Mouse (Mus musculus) CH12.LX (cell line): ENCODE results near the gene Fars2. TPM values are rescaled to one million over a fixed set of nuclear protein-coding genes. Genes with fewer than 3 reads are reported as not detected.

Source experiments
- DNase-seq: peaks from one replicate; pipeline ENCODE4 v3.0.0-alpha.2; 2013; ENCODE audit errors: extremely low read depth
- H3K27ac ChIP-seq: 2 replicates; pipeline ENCODE4 v1.5.1; 2012; ENCODE audit warnings: low read depth, mild to moderate bottlenecking, control low read depth, moderate library complexity; ENCODE audit not compliant: insufficient read depth
- H3K27me3 ChIP-seq: replicated peaks from 2 replicates; pipeline ENCODE3; 2012; ENCODE audit warnings: inconsistent platforms
- H3K36me3 ChIP-seq, 2 experiments: replicated peaks in 1 of 2; 2 replicates each; pipeline versions ENCODE3 to v1.6.1; 2012; ENCODE audit warnings: inconsistent platforms in 1 of 2, low read length in 1 of 2, mild to moderate bottlenecking in 1 of 2, mixed read lengths in 1 of 2, moderate library complexity in 1 of 2; ENCODE audit not compliant: control insufficient read depth in 1 of 2, insufficient read depth in 1 of 2
- H3K4me1 ChIP-seq, 2 experiments: 2 replicates each; pipeline ENCODE4 v1.6.1; 2012; ENCODE audit warnings: inconsistent platforms in 1 of 2, moderate library complexity in 1 of 2; ENCODE audit not compliant: insufficient read depth in 2 of 2, control insufficient read depth in 1 of 2
- H3K4me2 ChIP-seq: 2 replicates; pipeline ENCODE4 v1.6.1; 2012; ENCODE audit warnings: low read depth, mild to moderate bottlenecking, control low read depth; ENCODE audit not compliant: poor library complexity, insufficient read depth, severe bottlenecking
- H3K4me3 ChIP-seq, 3 experiments: fragments of 150-350 bp in 1 of 3; sonication (generic) in 1 of 3; replicated peaks in 1 of 3; 2 replicates each; pipeline versions ENCODE3 to v1.5.1; 2011 to 2012; ENCODE audit warnings: low read depth in 2 of 3, low read length in 2 of 3, mild to moderate bottlenecking in 2 of 3, moderate library complexity in 2 of 3, control low read depth in 1 of 3, improper control_type of control experiment in 1 of 3, inconsistent platforms in 1 of 3, mixed read lengths in 1 of 3; ENCODE audit not compliant: poor library complexity in 1 of 3
- H3K79me2 ChIP-seq: replicated peaks from 2 replicates; pipeline ENCODE4 v1.6.1; 2012; ENCODE audit warnings: mild to moderate bottlenecking, moderate library complexity; ENCODE audit not compliant: control insufficient read depth, poor library complexity, insufficient read depth, severe bottlenecking; ENCODE audit errors: extremely low read depth
- H3K9ac ChIP-seq: 2 replicates; pipeline ENCODE4 v1.6.1; 2012; ENCODE audit warnings: low read depth, mild to moderate bottlenecking, control low read depth, moderate library complexity; ENCODE audit not compliant: insufficient read depth
- H3K9me3 ChIP-seq: replicated peaks from 2 replicates; pipeline ENCODE3; 2012; ENCODE audit warnings: low read length, inconsistent platforms, mixed read lengths
- BHLHE40 ChIP-seq: IDR thresholded peaks from 2 replicates; pipeline ENCODE4 v1.6.1; 2011; ENCODE audit warnings: mild to moderate bottlenecking, low read depth, low read length, improper control_type of control experiment
- CHD1 ChIP-seq: IDR thresholded peaks from 2 replicates; pipeline ENCODE4 v1.6.1; 2012; ENCODE audit warnings: low read depth, low read length, improper control_type of control experiment, inconsistent platforms
- CHD2 ChIP-seq: IDR thresholded peaks from 2 replicates; pipeline ENCODE4 v1.6.1; 2011; ENCODE audit warnings: low read length, improper control_type of control experiment
- CTCF ChIP-seq, 2 experiments: IDR thresholded peaks in 1 of 2; conservative IDR thresholded peaks in 1 of 2; 2 replicates each; pipeline ENCODE4 v1.5.1; 2011 to 2012; ENCODE audit warnings: low read depth in 2 of 2, low read length in 2 of 2, improper control_type of control experiment in 1 of 2, inconsistent platforms in 1 of 2, mild to moderate bottlenecking in 1 of 2, moderate library complexity in 1 of 2
- EP300 ChIP-seq: IDR thresholded peaks from 2 replicates; pipeline ENCODE4 v1.6.1; 2011; ENCODE audit warnings: low read length, improper control_type of control experiment
- GABPA ChIP-seq: IDR thresholded peaks from 2 replicates; pipeline ENCODE4 v1.6.1; 2012; ENCODE audit warnings: low read depth, low read length, improper control_type of control experiment, inconsistent platforms; ENCODE audit not compliant: insufficient replicate concordance
- IRF4 ChIP-seq: IDR thresholded peaks from 2 replicates; pipeline ENCODE4 v1.6.1; 2014; ENCODE audit warnings: low read depth, mild to moderate bottlenecking, inconsistent platforms, low read length, improper control_type of control experiment
- JUND ChIP-seq: conservative IDR thresholded peaks from 2 replicates; pipeline ENCODE4 v1.6.1; 2011; ENCODE audit warnings: low read depth, low read length, improper control_type of control experiment
- MAFK ChIP-seq: IDR thresholded peaks from 2 replicates; pipeline ENCODE4 v1.6.1; 2011; ENCODE audit warnings: low read length, improper control_type of control experiment; ENCODE audit not compliant: insufficient replicate concordance
- MAX ChIP-seq: IDR thresholded peaks from 2 replicates; pipeline ENCODE4 v1.6.1; 2011; ENCODE audit warnings: low read length, improper control_type of control experiment
- MEF2A ChIP-seq: IDR thresholded peaks from 2 replicates; pipeline ENCODE4 v1.6.1; 2014; ENCODE audit warnings: low read depth, mild to moderate bottlenecking, inconsistent platforms, low read length, improper control_type of control experiment, borderline replicate concordance
- NELFE ChIP-seq: IDR thresholded peaks from 2 replicates; pipeline ENCODE4 v1.6.1; 2011; ENCODE audit warnings: low read depth, low read length, improper control_type of control experiment
- NRF1 ChIP-seq: IDR thresholded peaks from 2 replicates; pipeline ENCODE4 v1.6.1; 2014; ENCODE audit warnings: low read depth, mild to moderate bottlenecking, inconsistent platforms, low read length, improper control_type of control experiment, moderate library complexity
- PAX5 ChIP-seq: IDR thresholded peaks from 2 replicates; pipeline ENCODE4 v1.6.1; 2012; ENCODE audit warnings: low read length, inconsistent platforms, mixed read lengths
- POLR2A ChIP-seq: IDR thresholded peaks from 2 replicates; pipeline ENCODE4 v1.6.1; 2011; ENCODE audit warnings: low read depth, mild to moderate bottlenecking, improper control_type of control experiment, low read length
- POLR2AphosphoS2 ChIP-seq: IDR thresholded peaks from 2 replicates; pipeline ENCODE4 v1.6.1; 2011; ENCODE audit warnings: low read depth, low read length, improper control_type of control experiment
- RAD21 ChIP-seq: IDR thresholded peaks from 2 replicates; pipeline ENCODE4 v1.6.1; 2011; ENCODE audit warnings: low read depth, mild to moderate bottlenecking, low read length, improper control_type of control experiment, moderate library complexity
- SMC3 ChIP-seq: IDR thresholded peaks from 2 replicates; pipeline ENCODE4 v1.6.1; 2011; ENCODE audit warnings: low read depth, low read length, improper control_type of control experiment
- TBP ChIP-seq: conservative IDR thresholded peaks from 2 replicates; pipeline ENCODE4 v1.6.1; 2011; ENCODE audit warnings: low read depth, low read length, improper control_type of control experiment
- USF1 ChIP-seq: IDR thresholded peaks from 2 replicates; pipeline ENCODE4 v1.6.1; 2014; ENCODE audit warnings: low read depth, mild to moderate bottlenecking, inconsistent platforms, low read length, improper control_type of control experiment
- USF2 ChIP-seq: conservative IDR thresholded peaks from 2 replicates; pipeline ENCODE4 v1.6.1; 2011; ENCODE audit warnings: low read depth, low read length, improper control_type of control experiment
- ZC3H11A ChIP-seq: IDR thresholded peaks from 2 replicates; pipeline ENCODE4 v1.6.1; 2012; ENCODE audit warnings: low read depth, mild to moderate bottlenecking, inconsistent platforms, low read length, improper control_type of control experiment
- dilution Hi-C: fragments of 300-500 bp; cut with MboI; formaldehyde crosslinking; loops from 2 replicates; pipeline ENCODE4 v1.14.3; 2020; ENCODE audit warnings: low sequenced_read_pairs; ENCODE audit not compliant: extremely low pct_unique_long_range_greater_than_20kb, extremely low pct_ligation_motif_present
- in situ Hi-C: fragments of 300-500 bp; cut with MboI; formaldehyde crosslinking; loops from 3 replicates; pipeline ENCODE4 v1.14.3; 2019; ENCODE audit warnings: low sequenced_read_pairs, low pct_ligation_motif_present, low pct_unique_long_range_greater_than_20kb, mixed read lengths
- polyA plus RNA-seq: library from polyadenylated mRNA; unstranded; fragments of >175 nt; gene quantifications from 2 replicates; pipeline ENCODE4 v1.2.1, GENCODE M21; 2012; ENCODE audit warnings: low read depth; ENCODE audit not compliant: insufficient read length
- total RNA-seq, 2 experiments: library from RNA; depleted of rRNA; stranded (reverse); fragments of 300-350 nt in 1 of 2; fragments of >200 nt in 1 of 2; gene quantifications; 2 replicates each; pipeline ENCODE4 v1.2.3; 2012 to 2014

Gene Fars2
- total and polyA plus RNA-seq, 3 experiments, result 30.2 to 47.7 (median 46.4) TPM

DNA sequence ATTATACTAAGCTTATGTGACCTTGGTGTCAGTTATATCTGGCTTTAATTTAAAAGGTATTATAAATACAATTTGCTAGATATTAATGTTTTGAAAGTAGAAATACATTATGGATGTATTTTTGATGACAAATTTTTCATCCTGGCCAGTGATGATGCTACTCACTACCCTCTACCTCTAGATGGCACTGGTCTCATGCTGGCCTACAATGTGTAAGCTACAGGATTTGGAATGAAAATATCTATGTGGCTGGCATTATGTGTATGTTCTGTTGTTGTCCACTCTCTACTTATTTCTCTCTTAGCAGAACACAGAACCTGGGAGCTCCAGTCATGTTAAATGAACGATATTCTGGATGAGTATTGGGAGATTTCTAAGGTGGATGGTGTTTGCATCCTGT, 104.7 kb downstream of the Fars2 start:
- H3K36me3 ChIP-seq, result peaks cover 3 to 26% of the 10 kb centered on the region in 2 experiments
- no peak for DNase-seq
- no peaks in the 10 kb centered on the region for H3K9me3 ChIP-seq
- H3K79me2 ChIP-seq, result peaks cover 3% of the 10 kb centered on the region; the same call in 1 of the 2 replicates
- H3K4me2 ChIP-seq, result no peak overlapping the region; the same call in 1 of the 2 replicates
- no peak overlapping the region for H3K27ac ChIP-seq
- in situ Hi-C loops (no loop called here), dilution Hi-C loops (no loop called here)
- no peaks in the 10 kb centered on the region for H3K27me3 ChIP-seq
- peak overlapping the region; percentile 26; the same call in 1 of the 2 replicates for H3K9ac ChIP-seq
- TF ChIP-seq MEF2A (no peak), ZC3H11A (no peak), PAX5 (no peak), USF2 (no peak), SMC3 (peak; percentile 47), RAD21 (peak; percentile 68), GABPA (no peak), BHLHE40 (no peak), POLR2A (no peak), EP300 (no peak), MAFK (no peak), CTCF (conservative IDR thresholded peaks at IDR 0.05 in 1 of 2, IDR thresholded peaks at IDR 0.05 in 1 of 2; ENCODE audit: low read depth in 2 of 2, low read length in 2 of 2) (peak; percentile 39 to 68; a peak in 3 of 4 replicates), JUND (0 out of 2 replicates have a peak, but pooled peaks have one; percentile 8)
- H3K4me3 ChIP-seq, result no peak overlapping the region
- peaks cover 15 to 79% of the 10 kb centered on the region in 2 experiments for H3K4me1 ChIP-seq

GRCm38 (mm10) chr13:36222721-36223120, 105.5 kb downstream of the Fars2 start:
- Histone ChIP-seq H3K4me2 (0 out of 2 replicates have a peak overlapping the region, but pooled peaks have one; percentile 31), H3K36me3 (peaks cover under 1 to 23% of the 10 kb centered on the region in 2 experiments), H3K27me3 (no peaks in the 10 kb centered on the region), H3K4me3 (no peak overlapping the region), H3K79me2 (no peaks in the 10 kb centered on the region; the same call in 1 of the 2 replicates), H3K9ac (no peak overlapping the region), H3K9me3 (no peaks in the 10 kb centered on the region), H3K27ac (no peak overlapping the region), H3K4me1 (peaks cover 11 to 71% of the 10 kb centered on the region in 2 experiments)
- DNase-seq, result peak; percentile 51
- in situ Hi-C loops (no loop called here), dilution Hi-C loops (no loop called here)
- TF ChIP-seq IRF4 (no peak), NRF1 (no peak), TBP (no peak), NELFE (no peak), CHD1 (no peak), CHD2 (no peak), POLR2AphosphoS2 (no peak), MAX (no peak), USF1 (no peak), JUND (no peak), USF2 (no peak)
